Mouse (Mus musculus) T-cell, adult 2 months (primary cell): Measurements from ENCODE around the gene Ino80.

Source experiments
- DNase-seq: peaks from one replicate; pipeline ENCODE4 v3.0.0; 2022; ENCODE audit warnings: low spot score

Gene Ino80

DNA sequence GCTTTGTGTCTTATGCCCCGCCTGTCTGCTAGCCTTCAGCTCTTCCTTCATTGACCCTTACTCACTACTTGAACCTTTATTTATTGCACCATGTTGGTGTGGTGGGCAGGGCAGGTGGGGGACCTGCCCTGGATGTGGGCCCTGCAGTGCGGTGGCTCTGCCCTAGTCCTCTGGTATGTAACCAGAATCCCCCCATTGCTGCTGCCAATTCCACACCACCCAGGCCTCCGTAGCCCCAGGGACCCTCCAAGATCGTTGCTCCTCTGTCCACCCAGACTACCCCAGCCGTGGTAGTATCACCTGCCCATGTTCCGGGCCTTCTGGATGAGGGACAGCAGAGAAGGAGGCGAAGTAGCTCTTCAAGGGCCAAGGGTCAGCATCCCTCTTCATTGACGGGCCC lies 123.8 kb downstream of the Ino80 start:
- no peak for DNase-seq

GRCm38 (mm10) chr2:119350555-119351486 lies 126.7 kb downstream of the Ino80 start, which contains the start of gene Chac1:
TSS of gene Chac1 (plus strand) at chr2:119351229.
- peak; percentile 49 for DNase-seq

- no peak for DNase-seq
These were observed 132.8 kb downstream of the Ino80 start for GRCm38 (mm10) chr2:119344537-119345138.

DNA sequence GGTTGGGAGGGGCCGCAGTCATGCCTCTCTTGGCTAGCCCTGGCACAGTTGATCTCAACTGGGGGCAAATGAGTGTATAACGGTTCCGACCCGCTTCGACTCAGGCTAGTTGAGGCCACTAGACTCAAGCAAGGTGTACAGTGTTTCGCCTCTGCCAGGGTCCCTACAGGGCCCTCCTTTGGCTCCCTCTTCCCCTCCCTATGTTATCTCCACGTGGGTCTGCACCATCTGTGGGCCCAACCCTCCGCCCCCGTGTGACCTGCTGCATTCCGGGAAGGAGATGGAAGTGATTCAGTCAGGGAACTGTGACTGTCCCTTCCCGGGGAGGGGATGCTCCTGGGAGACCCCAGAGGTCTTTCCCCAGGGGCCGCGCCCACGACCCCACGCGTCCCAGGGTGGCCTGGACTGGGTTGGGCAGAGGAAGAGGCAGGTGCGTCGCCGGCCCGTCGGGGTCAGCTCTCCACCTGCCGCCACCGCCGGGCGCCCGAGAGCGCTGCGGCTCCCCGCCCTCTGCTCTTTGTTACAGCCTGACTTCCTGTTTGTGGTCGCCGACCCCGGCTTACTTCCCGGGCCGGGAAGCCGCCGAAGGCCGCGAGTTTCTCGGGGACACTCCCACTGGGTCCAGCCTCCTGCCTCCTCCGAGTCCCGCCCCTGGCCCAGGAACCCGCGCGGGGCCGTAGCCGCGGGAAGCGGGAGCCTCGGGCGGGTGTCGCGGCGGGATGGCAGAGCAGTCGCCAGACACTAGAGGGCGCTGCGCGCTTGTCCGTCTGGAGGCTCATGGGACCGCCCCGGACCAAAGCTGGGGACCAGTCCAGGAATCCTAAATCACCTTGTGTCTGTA lies 139.8 kb downstream of the Ino80 start:
- peak; percentile 72 for DNase-seq

- DNase-seq, result no peak
These were observed 141.0 kb downstream of the Ino80 start for GRCm38 (mm10) chr2:119336470-119336869.

GRCm38 (mm10) chr2:119336002-119336401 lies 141.5 kb downstream of the Ino80 start:
- no peak for DNase-seq

DNA sequence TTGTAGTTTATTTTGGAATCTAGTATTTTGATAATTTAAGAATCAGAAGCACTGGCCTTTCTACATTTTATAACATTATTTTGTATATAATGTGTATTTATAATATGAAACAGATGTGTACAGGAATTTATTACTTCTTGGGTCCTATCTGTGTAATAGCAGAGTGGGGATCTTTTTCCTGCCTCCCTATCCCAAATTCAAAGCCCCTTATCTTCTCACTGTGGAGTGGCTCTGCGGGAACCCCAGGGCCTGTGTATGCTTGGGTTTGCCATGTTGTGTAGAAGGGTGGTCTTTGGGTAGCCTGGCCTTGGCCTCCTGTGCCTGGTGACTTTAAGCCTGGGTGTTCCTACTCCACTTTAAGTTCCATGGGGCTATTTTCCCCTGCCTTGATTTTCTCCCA lies 142.0 kb downstream of the Ino80 start:
- DNase-seq, result no peak

GRCm38 (mm10) chr2:119334964-119335525 lies 142.4 kb downstream of the Ino80 start:
- DNase-seq, result no peak

DNA sequence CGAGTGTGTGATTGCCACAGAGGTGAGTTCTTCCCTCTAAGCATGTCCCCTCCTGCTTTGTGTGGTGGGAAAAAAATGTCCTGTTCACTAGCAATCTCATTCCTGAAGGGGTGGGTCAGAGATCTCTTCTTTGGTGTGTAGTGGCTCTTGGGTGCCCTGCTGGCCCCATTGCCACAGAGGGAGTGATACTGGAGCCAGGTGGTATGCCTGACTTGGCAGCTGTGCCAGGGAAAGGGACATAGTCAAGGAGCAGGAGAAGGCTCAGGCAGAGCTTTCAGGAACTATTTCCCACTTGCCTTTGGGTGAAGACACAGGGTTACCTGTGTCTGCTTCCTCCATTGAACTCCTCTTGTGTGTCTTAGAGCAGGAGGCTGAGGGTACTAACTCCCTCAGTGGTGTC lies 143.4 kb downstream of the Ino80 start:
- DNase-seq, result no peak

- DNase-seq, result no peak
These were observed 145.3 kb downstream of the Ino80 start for GRCm38 (mm10) chr2:119332177-119332661.

GRCm38 (mm10) chr2:119330795-119331194 lies 146.7 kb downstream of the Ino80 start:
- DNase-seq, result no peak

GRCm38 (mm10) chr2:119329123-119329817 lies 148.2 kb downstream of the Ino80 start:
- DNase-seq, result no peak

DNA sequence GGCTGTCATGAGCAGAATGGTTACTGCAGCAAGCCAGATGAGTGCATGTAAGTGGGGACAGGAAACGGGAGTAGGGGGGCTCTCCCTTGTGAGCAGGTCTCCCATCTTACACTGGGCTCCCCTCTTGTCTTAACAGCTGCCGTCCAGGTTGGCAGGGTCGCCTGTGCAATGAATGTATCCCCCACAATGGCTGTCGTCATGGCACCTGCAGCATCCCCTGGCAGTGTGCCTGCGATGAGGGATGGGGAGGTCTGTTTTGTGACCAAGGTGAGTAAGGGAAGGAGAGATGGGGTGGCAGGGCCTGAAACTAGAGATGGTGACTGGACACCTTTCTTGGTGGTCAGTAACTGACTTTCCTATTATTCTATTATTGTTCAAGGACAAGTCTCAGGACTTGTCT lies 148.9 kb downstream of the Ino80 start:
- no peak for DNase-seq

DNA sequence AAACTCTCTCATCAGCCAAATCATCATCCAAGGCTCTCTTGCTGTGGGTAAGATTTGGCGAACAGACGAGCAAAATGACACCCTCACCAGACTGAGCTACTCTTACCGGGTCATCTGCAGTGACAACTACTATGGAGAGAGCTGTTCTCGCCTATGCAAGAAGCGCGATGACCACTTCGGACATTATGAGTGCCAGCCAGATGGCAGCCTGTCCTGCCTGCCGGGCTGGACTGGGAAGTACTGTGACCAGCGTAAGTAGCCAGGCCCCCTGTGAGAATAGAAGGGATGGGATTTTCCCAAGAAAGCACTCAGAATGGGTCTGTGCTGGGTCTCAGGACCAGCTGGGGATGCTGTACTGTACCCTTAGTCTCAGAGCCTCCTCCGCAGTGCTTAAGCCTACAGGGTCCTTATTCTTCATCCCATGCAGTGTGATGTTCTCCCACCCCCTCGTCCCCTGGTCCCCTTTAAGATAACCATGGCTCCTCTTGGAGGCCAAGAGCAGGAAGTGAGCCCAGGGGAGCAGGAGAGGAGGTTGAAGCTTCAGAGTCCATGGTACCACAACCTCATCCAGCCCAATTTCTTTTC lies 149.5 kb downstream of the Ino80 start:
- DNase-seq, result no peak

- no peak for DNase-seq
These were observed 150.4 kb downstream of the Ino80 start for GRCm38 (mm10) chr2:119327102-119327480.

DNA sequence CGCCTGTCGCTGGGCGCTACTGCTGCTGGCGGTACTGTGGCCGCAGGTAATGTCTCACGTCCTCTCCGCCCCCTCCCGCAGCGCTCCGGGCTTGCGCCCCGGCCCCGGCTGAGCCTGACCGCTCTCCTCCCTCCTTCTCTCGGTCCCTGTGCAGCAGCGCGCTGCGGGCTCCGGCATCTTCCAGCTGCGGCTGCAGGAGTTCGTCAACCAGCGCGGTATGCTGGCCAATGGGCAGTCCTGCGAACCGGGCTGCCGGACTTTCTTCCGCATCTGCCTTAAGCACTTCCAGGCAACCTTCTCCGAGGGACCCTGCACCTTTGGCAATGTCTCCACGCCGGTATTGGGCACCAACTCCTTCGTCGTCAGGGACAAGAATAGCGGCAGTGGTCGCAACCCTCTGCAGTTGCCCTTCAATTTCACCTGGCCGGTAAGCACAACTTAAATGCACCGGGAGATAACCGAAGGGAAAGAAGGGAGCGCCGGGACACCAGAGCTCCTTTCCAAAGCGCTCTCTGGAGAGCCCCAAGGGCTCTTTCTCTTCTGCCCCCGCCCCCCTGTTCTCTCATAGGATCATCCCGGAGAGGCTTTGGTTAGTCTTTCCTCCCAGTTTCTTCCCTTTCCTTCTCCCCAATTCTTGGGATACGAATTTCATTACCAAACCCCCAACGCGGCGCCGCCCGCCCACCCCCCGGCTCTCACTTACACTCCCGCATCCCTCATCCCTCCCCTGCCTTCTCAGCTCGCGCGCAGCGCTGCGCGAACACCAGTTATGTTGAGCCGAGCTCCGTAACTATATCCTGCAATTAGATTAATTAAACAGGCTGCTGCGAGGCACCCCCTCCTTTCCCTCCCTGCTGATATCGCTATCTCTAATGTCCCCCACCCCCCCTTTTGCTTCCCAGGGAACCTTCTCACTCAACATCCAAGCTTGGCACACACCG lies 151.1 kb downstream of the Ino80 start:
- DNase-seq, result no peak

DNA sequence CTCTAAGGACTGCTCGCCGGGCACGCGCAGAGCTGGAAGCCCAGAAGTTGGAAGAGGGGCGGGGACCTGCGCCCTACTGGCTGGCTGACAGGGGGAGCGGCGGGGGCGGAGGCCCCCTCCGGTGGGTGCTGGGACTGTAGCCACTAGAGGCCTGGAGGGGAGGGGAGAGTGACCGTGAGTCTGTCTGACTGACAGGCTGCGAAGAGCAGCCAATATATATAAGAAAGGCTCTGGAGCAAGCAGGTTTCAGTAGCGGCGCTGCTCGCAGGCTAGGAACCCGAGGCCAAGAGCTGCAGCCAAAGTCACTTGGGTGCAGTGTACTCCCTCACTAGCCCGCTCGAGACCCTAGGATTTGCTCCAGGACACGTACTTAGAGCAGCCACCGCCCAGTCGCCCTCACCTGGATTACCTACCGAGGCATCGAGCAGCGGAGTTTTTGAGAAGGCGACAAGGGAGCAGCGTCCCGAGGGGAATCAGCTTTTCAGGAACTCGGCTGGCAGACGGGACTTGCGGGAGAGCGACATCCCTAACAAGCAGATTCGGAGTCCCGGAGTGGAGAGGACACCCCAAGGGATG lies 151.8 kb downstream of the Ino80 start, which contains the start of gene Dll4:
Gene Dll4 (plus strand): TSS at position 217 of the 576 bp plus-strand sequence.
- peak; percentile 24 for DNase-seq

- DNase-seq, result no peak
These were observed 152.7 kb downstream of the Ino80 start for GRCm38 (mm10) chr2:119324576-119325318.
